Mouse (Mus musculus): ENCODE results near the gene Hspb7.

The Hspb7 gene

GRCm38 (mm10) chr4:141472641-141473321 lies 52.2 kb downstream of the Hspb7 start:
- no peak for DNase-seq

GRCm38 (mm10) chr4:141474431-141474830 lies 53.9 kb downstream of the Hspb7 start:
- DNase-seq = no peak
